Mouse (Mus musculus): ENCODE results near the gene Cd69. TPM values are rescaled to one million over a fixed set of nuclear protein-coding genes. Genes with fewer than 3 reads are reported as not detected.
A peak's percentile ranks its signal among the peaks of the same experiment; 100 is the strongest.

The Cd69 gene
- total and polyA plus RNA-seq, 3 experiments = not detected

GRCm38 (mm10) chr6:129245793-129246192 lies 29.4 kb downstream of the Cd69 start:
- DNase-seq (ENCODE audit: low read depth, low spot score) = no peak
- Histone ChIP-seq H3K79me2 (ENCODE audit: control insufficient read depth, insufficient read depth, low read length, poor library complexity) (no peaks in the 10 kb centered on the region), H3K27ac (ENCODE audit: control insufficient read depth, low read depth, low read length) (no peak overlapping the region), H3K9me3 (replicated peaks; ENCODE audit: insufficient read depth, low read length) (no peaks in the 10 kb centered on the region), H3K4me1 (ENCODE audit: control insufficient read depth in 1 of 2, insufficient read depth in 2 of 2, low read length in 2 of 2) (no peaks in the 10 kb centered on the region; a peak in 1 of 4 replicates), H3K27me3 (ENCODE audit: control insufficient read depth in 1 of 2, insufficient read depth in 2 of 2, low read length in 2 of 2) (no peaks in the 10 kb centered on the region), H3K36me3 (ENCODE audit: control insufficient read depth in 1 of 2, insufficient read depth in 2 of 2, low read length in 2 of 2) (peaks cover 0 to 2% of the 10 kb centered on the region in 2 experiments; a peak in 2 of 4 replicates), H3K9ac (ENCODE audit: control insufficient read depth, low read depth, low read length, poor library complexity, severe bottlenecking) (no peak overlapping the region), H3K4me3 (ENCODE audit: control insufficient read depth in 1 of 2, insufficient read depth in 1 of 2, low read depth in 2 of 2, low read length in 2 of 2) (no peak overlapping the region)
- TF ChIP-seq UBTF (IDR thresholded peaks at IDR 0.05; ENCODE audit: borderline replicate concordance, insufficient read depth, low read depth, low read length) (no peak), MAZ (IDR thresholded peaks at IDR 0.05; ENCODE audit: low read depth, low read length) (no peak), SMC3 (IDR thresholded peaks at IDR 0.05; ENCODE audit: low read depth, low read length) (peak; percentile 24; the same call in 1 of the 2 replicates), BHLHE40 (IDR thresholded peaks at IDR 0.05; ENCODE audit: borderline replicate concordance, low read depth, low read length) (no peak), GABPA (IDR thresholded peaks at IDR 0.05; ENCODE audit: low read depth, low read length) (no peak), POLR2AphosphoS5 (IDR thresholded peaks at IDR 0.05; ENCODE audit: borderline replicate concordance, low read depth, low read length) (no peak), NELFE (IDR thresholded peaks at IDR 0.05; ENCODE audit: low read depth, low read length) (no peak), MYC (IDR thresholded peaks at IDR 0.05; ENCODE audit: low read depth, low read length) (no peak), ZNF384 (IDR thresholded peaks at IDR 0.05; ENCODE audit: low read depth, low read length) (no peak), POLR2AphosphoS2 (IDR thresholded peaks at IDR 0.05; ENCODE audit: low read length) (no peak), ZC3H11A (IDR thresholded peaks at IDR 0.05; ENCODE audit: low read depth, low read length) (no peak), TCF12 (IDR thresholded peaks at IDR 0.05; ENCODE audit: low read depth, low read length) (no peak), MXI1 (IDR thresholded peaks at IDR 0.05; ENCODE audit: low read depth, low read length) (no peak), E2F4 (IDR thresholded peaks at IDR 0.05; ENCODE audit: borderline replicate concordance, low read depth, low read length) (no peak), CTCF (IDR thresholded peaks at IDR 0.05 in 2 of 3, conservative IDR thresholded peaks at IDR 0.05 in 1 of 3; ENCODE audit: control insufficient read depth in 1 of 3, insufficient read depth in 1 of 3, low read depth in 2 of 3, low read length in 3 of 3, poor library complexity in 1 of 3, severe bottlenecking in 1 of 3) (peak in 1 of 3 experiments; percentile 19; a peak in 1 of 6 replicates), KAT2A (conservative IDR thresholded peaks at IDR 0.05; ENCODE audit: low read depth, low read length) (no peak), ZMIZ1 (IDR thresholded peaks at IDR 0.05; ENCODE audit: low read depth, low read length) (no peak)

- H3K27ac ChIP-seq (ENCODE audit: control insufficient read depth, low read depth, low read length) = no peak overlapping the region
- H3K4me3 ChIP-seq (ENCODE audit: control insufficient read depth in 1 of 2, insufficient read depth in 1 of 2, low read depth in 2 of 2, low read length in 2 of 2) = no peak overlapping the region
- peaks cover 0 to 5% of the 10 kb centered on the region in 2 experiments; a peak in 2 of 4 replicates for H3K36me3 ChIP-seq (ENCODE audit: control insufficient read depth in 1 of 2, insufficient read depth in 2 of 2, low read length in 2 of 2)
- DNase-seq (ENCODE audit: low read depth, low spot score) = peak; percentile 57
- no peak overlapping the region for H3K9ac ChIP-seq (ENCODE audit: control insufficient read depth, low read depth, low read length, poor library complexity, severe bottlenecking)
- peaks cover 0 to 3% of the 10 kb centered on the region in 2 experiments; a peak in 3 of 4 replicates for H3K4me1 ChIP-seq (ENCODE audit: control insufficient read depth in 1 of 2, insufficient read depth in 2 of 2, low read length in 2 of 2)
- no peaks in the 10 kb centered on the region for H3K27me3 ChIP-seq (ENCODE audit: control insufficient read depth in 1 of 2, insufficient read depth in 2 of 2, low read length in 2 of 2)
- no peaks in the 10 kb centered on the region for H3K9me3 ChIP-seq (replicated peaks; ENCODE audit: insufficient read depth, low read length)
- H3K79me2 ChIP-seq (ENCODE audit: control insufficient read depth, insufficient read depth, low read length, poor library complexity) = peaks cover 2% of the 10 kb centered on the region
- no peak for TF ChIP-seq ZNF384 (IDR thresholded peaks at IDR 0.05; ENCODE audit: low read depth, low read length)
- TF ChIP-seq GATA1 (IDR thresholded peaks at IDR 0.05; ENCODE audit: low read depth, low read length) = peak; percentile 69
- no peak for TF ChIP-seq JUND (IDR thresholded peaks at IDR 0.05; ENCODE audit: low read depth, low read length)
- TF ChIP-seq CHD2 (IDR thresholded peaks at IDR 0.05; ENCODE audit: low read length) = no peak
- TF ChIP-seq NRF1 (IDR thresholded peaks at IDR 0.05; ENCODE audit: insufficient read depth, low read depth, low read length, poor library complexity, severe bottlenecking) = no peak
- TF ChIP-seq MAZ (IDR thresholded peaks at IDR 0.05; ENCODE audit: low read depth, low read length) = no peak
- TF ChIP-seq EP300 (IDR thresholded peaks at IDR 0.05; ENCODE audit: low read depth in 1 of 2, low read length in 2 of 2) = no peak
- no peak for TF ChIP-seq GABPA (IDR thresholded peaks at IDR 0.05; ENCODE audit: low read depth, low read length)
- TF ChIP-seq ELF1 (IDR thresholded peaks at IDR 0.05; ENCODE audit: low read depth, low read length) = no peak
- no peak for TF ChIP-seq MAX (IDR thresholded peaks at IDR 0.05; ENCODE audit: low read length)
- no peak for TF ChIP-seq TCF12 (IDR thresholded peaks at IDR 0.05; ENCODE audit: low read depth, low read length)
- no peak for TF ChIP-seq RCOR1 (IDR thresholded peaks at IDR 0.05; ENCODE audit: low read depth, low read length)
- TF ChIP-seq BHLHE40 (IDR thresholded peaks at IDR 0.05; ENCODE audit: borderline replicate concordance, low read depth, low read length) = no peak
- TF ChIP-seq MYB (IDR thresholded peaks at IDR 0.05; ENCODE audit: low read depth, low read length) = no peak
- no peak for TF ChIP-seq POLR2A (IDR thresholded peaks at IDR 0.05; ENCODE audit: control insufficient read depth in 1 of 2, insufficient read depth in 1 of 2, low read depth in 1 of 2, low read length in 2 of 2, poor library complexity in 1 of 2)
- no peak for TF ChIP-seq E2F4 (IDR thresholded peaks at IDR 0.05; ENCODE audit: borderline replicate concordance, low read depth, low read length)
- TF ChIP-seq TBP (IDR thresholded peaks at IDR 0.05; ENCODE audit: low read depth, low read length) = no peak
- TF ChIP-seq CTCF (IDR thresholded peaks at IDR 0.05 in 2 of 3, conservative IDR thresholded peaks at IDR 0.05 in 1 of 3; ENCODE audit: control insufficient read depth in 1 of 3, insufficient read depth in 1 of 3, low read depth in 2 of 3, low read length in 3 of 3, poor library complexity in 1 of 3, severe bottlenecking in 1 of 3) = peak in 2 of 3 experiments; percentile 36 to 81; a peak in 3 of 6 replicates
- TF ChIP-seq ETS1 (IDR thresholded peaks at IDR 0.05; ENCODE audit: low read depth, low read length) = no peak
- peak; percentile 84 for TF ChIP-seq SMC3 (IDR thresholded peaks at IDR 0.05; ENCODE audit: low read depth, low read length)
- no peak for TF ChIP-seq UBTF (IDR thresholded peaks at IDR 0.05; ENCODE audit: borderline replicate concordance, insufficient read depth, low read depth, low read length)
- no peak for TF ChIP-seq MYC (IDR thresholded peaks at IDR 0.05; ENCODE audit: low read depth, low read length)
- TF ChIP-seq POLR2AphosphoS5 (IDR thresholded peaks at IDR 0.05; ENCODE audit: borderline replicate concordance, low read depth, low read length) = no peak
- peak; percentile 86 for TF ChIP-seq RAD21 (IDR thresholded peaks at IDR 0.05; ENCODE audit: low read depth, low read length)
These were observed 33.3 kb downstream of the Cd69 start for GRCm38 (mm10) chr6:129241907-129242306.
